Mouse (Mus musculus): ENCODE results near the gene Adcy1. TPM values are rescaled to one million over a fixed set of nuclear protein-coding genes. Genes with fewer than 3 reads are reported as not detected.

The Adcy1 gene
- total and polyA plus RNA-seq, 3 experiments, result 0.03 to 0.38 TPM; not detected in 1

- H3K9me3 ChIP-seq (replicated peaks; ENCODE audit: low read length), result no peaks in the 10 kb centered on the region
- H3K4me1 ChIP-seq (ENCODE audit: control insufficient read depth in 1 of 2, insufficient read depth in 2 of 2), result no peaks in the 10 kb centered on the region
- peaks cover 86% of the 10 kb centered on the region for H3K27me3 ChIP-seq (replicated peaks)
- dilution Hi-C loops (cut with MboI; ENCODE audit: extremely low pct_ligation_motif_present, extremely low pct_unique_long_range_greater_than_20kb, low sequenced_read_pairs), result no loop called here
- no peak overlapping the region for H3K27ac ChIP-seq (ENCODE audit: insufficient read depth, low read depth)
- TF ChIP-seq JUN (IDR thresholded peaks at IDR 0.05; ENCODE audit: insufficient read depth, low read depth, low read length) (no peak), USF1 (IDR thresholded peaks at IDR 0.05; ENCODE audit: low read depth, low read length) (no peak), RCOR1 (conservative IDR thresholded peaks at IDR 0.05; ENCODE audit: low read depth, low read length) (no peak), ETS1 (conservative IDR thresholded peaks at IDR 0.05; ENCODE audit: low read depth, low read length) (no peak), CHD1 (IDR thresholded peaks at IDR 0.05; ENCODE audit: low read depth, low read length) (no peak), IRF4 (IDR thresholded peaks at IDR 0.05; ENCODE audit: low read depth, low read length) (no peak), NELFE (IDR thresholded peaks at IDR 0.05; ENCODE audit: low read depth, low read length) (no peak), POLR2A (IDR thresholded peaks at IDR 0.05; ENCODE audit: low read depth, low read length) (no peak), E2F4 (IDR thresholded peaks at IDR 0.05; ENCODE audit: insufficient replicate concordance, low read depth, low read length) (no peak), POLR2AphosphoS2 (IDR thresholded peaks at IDR 0.05; ENCODE audit: low read depth, low read length) (no peak), CHD2 (IDR thresholded peaks at IDR 0.05; ENCODE audit: low read length) (no peak), ZC3H11A (IDR thresholded peaks at IDR 0.05; ENCODE audit: low read depth, low read length) (no peak), UBTF (IDR thresholded peaks at IDR 0.05; ENCODE audit: low read depth, low read length) (no peak), MEF2A (IDR thresholded peaks at IDR 0.05; ENCODE audit: borderline replicate concordance, low read depth, low read length) (no peak)
- no peak overlapping the region for H3K9ac ChIP-seq (ENCODE audit: insufficient read depth, low read depth)
- in situ Hi-C loops (cut with MboI; ENCODE audit: low pct_ligation_motif_present, low pct_unique_long_range_greater_than_20kb, low sequenced_read_pairs), result no loop called here
- no peak overlapping the region for H3K4me2 ChIP-seq (ENCODE audit: insufficient read depth, low read depth, poor library complexity, severe bottlenecking)
- no peak for DNase-seq (ENCODE audit: extremely low read depth)
- H3K36me3 ChIP-seq (replicated peaks in 1 of 2; ENCODE audit: control insufficient read depth in 1 of 2, insufficient read depth in 1 of 2, low read length in 1 of 2), result no peaks in the 10 kb centered on the region
- no peaks in the 10 kb centered on the region for H3K79me2 ChIP-seq (replicated peaks; ENCODE audit: control insufficient read depth, extremely low read depth, insufficient read depth, poor library complexity, severe bottlenecking)
- H3K4me3 ChIP-seq (replicated peaks in 1 of 3; ENCODE audit: low read depth in 2 of 3, low read length in 2 of 3, poor library complexity in 1 of 3), result no peak overlapping the region
These were observed 73.1 kb downstream of the Adcy1 start for GRCm38 (mm10) chr11:7136246-7136855.

DNA sequence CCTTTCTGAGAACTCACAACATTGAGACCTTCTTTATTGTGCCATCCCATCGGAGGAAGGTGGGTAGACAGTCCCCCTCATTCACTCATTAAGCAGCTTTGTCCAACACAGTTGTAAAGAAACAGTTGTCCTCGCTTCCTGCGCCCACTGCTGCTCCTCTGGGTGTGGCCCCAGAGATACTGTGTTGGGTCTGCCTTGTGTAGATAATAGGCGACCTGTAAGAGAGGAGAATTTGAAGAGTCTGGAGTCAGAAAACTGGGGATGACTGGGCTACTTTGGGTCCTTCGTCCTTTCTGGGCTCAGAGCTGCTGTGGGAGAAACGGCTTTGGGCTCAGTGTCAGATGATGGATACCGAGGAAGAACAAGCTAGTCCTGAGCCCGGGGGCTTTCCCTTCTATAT lies 75.1 kb downstream of the Adcy1 start:
- dilution Hi-C loops (cut with MboI; ENCODE audit: extremely low pct_ligation_motif_present, extremely low pct_unique_long_range_greater_than_20kb, low sequenced_read_pairs), result no loop called here
- in situ Hi-C loops (cut with MboI; ENCODE audit: low pct_ligation_motif_present, low pct_unique_long_range_greater_than_20kb, low sequenced_read_pairs), result no loop called here
- peaks cover 80% of the 10 kb centered on the region for H3K27me3 ChIP-seq (replicated peaks)

More for the DNA sequence above, 75.1 kb downstream of the Adcy1 start:
- DNase-seq (ENCODE audit: extremely low read depth), result no peak
- no peak overlapping the region for H3K4me2 ChIP-seq (ENCODE audit: insufficient read depth, low read depth, poor library complexity, severe bottlenecking)
- no peak overlapping the region for H3K4me3 ChIP-seq (replicated peaks in 1 of 3; ENCODE audit: low read depth in 2 of 3, low read length in 2 of 3, poor library complexity in 1 of 3)
- no peak overlapping the region for H3K9ac ChIP-seq (ENCODE audit: insufficient read depth, low read depth)
- H3K4me1 ChIP-seq (ENCODE audit: control insufficient read depth in 1 of 2, insufficient read depth in 2 of 2), result no peaks in the 10 kb centered on the region
- H3K27ac ChIP-seq (ENCODE audit: insufficient read depth, low read depth), result no peak overlapping the region
- no peaks in the 10 kb centered on the region for H3K79me2 ChIP-seq (replicated peaks; ENCODE audit: control insufficient read depth, extremely low read depth, insufficient read depth, poor library complexity, severe bottlenecking)
- H3K36me3 ChIP-seq (replicated peaks in 1 of 2; ENCODE audit: control insufficient read depth in 1 of 2, insufficient read depth in 1 of 2, low read length in 1 of 2), result no peaks in the 10 kb centered on the region
- H3K9me3 ChIP-seq (replicated peaks; ENCODE audit: low read length), result no peaks in the 10 kb centered on the region
- TF ChIP-seq MEF2A (IDR thresholded peaks at IDR 0.05; ENCODE audit: borderline replicate concordance, low read depth, low read length) (no peak), MAZ (IDR thresholded peaks at IDR 0.05; ENCODE audit: low read depth, low read length) (no peak), ETS1 (conservative IDR thresholded peaks at IDR 0.05; ENCODE audit: low read depth, low read length) (no peak), POLR2AphosphoS2 (IDR thresholded peaks at IDR 0.05; ENCODE audit: low read depth, low read length) (no peak), JUND (conservative IDR thresholded peaks at IDR 0.05; ENCODE audit: low read depth, low read length) (no peak), ZNF384 (IDR thresholded peaks at IDR 0.05; ENCODE audit: low read depth, low read length) (no peak), IRF4 (IDR thresholded peaks at IDR 0.05; ENCODE audit: low read depth, low read length) (no peak), E2F4 (IDR thresholded peaks at IDR 0.05; ENCODE audit: insufficient replicate concordance, low read depth, low read length) (no peak), NRF1 (IDR thresholded peaks at IDR 0.05; ENCODE audit: low read depth, low read length) (no peak), GABPA (IDR thresholded peaks at IDR 0.05; ENCODE audit: insufficient replicate concordance, low read depth, low read length) (no peak), ZKSCAN1 (IDR thresholded peaks at IDR 0.05; ENCODE audit: borderline replicate concordance, low read depth, low read length) (no peak), MYC (IDR thresholded peaks at IDR 0.05; ENCODE audit: low read depth, low read length) (no peak), MXI1 (IDR thresholded peaks at IDR 0.05; ENCODE audit: low read depth, low read length) (no peak), USF2 (conservative IDR thresholded peaks at IDR 0.05; ENCODE audit: low read depth, low read length) (no peak), JUN (IDR thresholded peaks at IDR 0.05; ENCODE audit: insufficient read depth, low read depth, low read length) (no peak), SIN3A (IDR thresholded peaks at IDR 0.05; ENCODE audit: low read length) (no peak), UBTF (IDR thresholded peaks at IDR 0.05; ENCODE audit: low read depth, low read length) (no peak)
